Mouse (Mus musculus) liver, embryonic 14.5 days (tissue): ENCODE data around the gene Net1. TPM values are rescaled to one million over a fixed set of nuclear protein-coding genes. Genes with fewer than 3 reads are reported as not detected.
"Not testable (repeated sequence)": the region's sequence is repeated elsewhere in the genome, so short reads cannot be mapped to it uniquely, and the experiment has no call there.

Source experiments
- ATAC-seq: fragments of 200-750 bp; cut with Nextera tagmentation; 2 replicates; pipeline ENCODE4 v1.8.0; 2017; ENCODE audit warnings: moderate number of reproducible peaks, mild to moderate bottlenecking, moderate library complexity; ENCODE audit not compliant: insufficient read depth
- DNase-seq, 3 experiments: peaks; one replicate each; pipeline ENCODE4 v3.0.0-alpha.2; 2012 to 2013; ENCODE audit warnings: low read depth in 3 of 3, low spot score in 3 of 3
- H3K27ac ChIP-seq: fragments of 300-500 bp; sonication (generic); 2 replicates; pipeline ENCODE4 v1.5.1; 2014; ENCODE audit warnings: moderate library complexity, mild to moderate bottlenecking, control low read depth, inconsistent platforms
- H3K27me3 ChIP-seq: fragments of 300-500 bp; sonication (generic); 2 replicates; pipeline ENCODE4 v1.6.1; 2014; ENCODE audit warnings: mild to moderate bottlenecking, low read length, moderate library complexity; ENCODE audit not compliant: control insufficient read depth, insufficient read depth
- H3K36me3 ChIP-seq: fragments of 300-500 bp; sonication (generic); replicated peaks from 2 replicates; pipeline ENCODE4 v1.6.1; 2014; ENCODE audit warnings: low read depth; ENCODE audit not compliant: control insufficient read depth, insufficient read depth
- H3K4me1 ChIP-seq, 2 experiments: fragments of 200-500 bp in 1 of 2; fragments of 300-500 bp in 1 of 2; sonication (generic) in 1 of 2; replicated peaks; 2 replicates each; pipeline ENCODE4 v1.6.1; 2012 to 2014; ENCODE audit warnings: antibody characterized with exemption in 1 of 2, inconsistent platforms in 1 of 2, low read length in 1 of 2; ENCODE audit not compliant: control insufficient read depth in 2 of 2, insufficient read depth in 2 of 2
- H3K4me2 ChIP-seq: fragments of 300-500 bp; sonication (generic); 2 replicates; pipeline ENCODE4 v1.6.1; 2014; ENCODE audit warnings: low read depth, mild to moderate bottlenecking, control low read depth, moderate library complexity
- H3K4me3 ChIP-seq, 2 experiments: fragments of 200-500 bp in 1 of 2; fragments of 300-500 bp in 1 of 2; sonication (generic) in 1 of 2; 2 replicates each; pipeline ENCODE4 v1.5.1; 2012 to 2014; ENCODE audit warnings: low read depth in 2 of 2, low read length in 2 of 2, mild to moderate bottlenecking in 2 of 2, control low read depth in 1 of 2, inconsistent platforms in 1 of 2, moderate library complexity in 1 of 2; ENCODE audit not compliant: insufficient read depth in 1 of 2
- H3K9ac ChIP-seq: fragments of 300-500 bp; sonication (generic); replicated peaks from 2 replicates; pipeline ENCODE4 v1.6.1; 2014; ENCODE audit warnings: mild to moderate bottlenecking, control low read depth, moderate library complexity
- H3K9me3 ChIP-seq: fragments of 300-500 bp; sonication (generic); 2 replicates; pipeline ENCODE4 v1.6.1; 2016; ENCODE audit warnings: low read length, mixed read lengths; ENCODE audit not compliant: control insufficient read depth
- CTCF ChIP-seq: IDR thresholded peaks from 2 replicates; pipeline ENCODE4 v1.5.1; 2016; ENCODE audit warnings: antibody characterized with exemption, low read depth, control low read depth
- EP300 ChIP-seq: IDR thresholded peaks from 2 replicates; pipeline ENCODE4 v1.6.1; 2016; ENCODE audit warnings: antibody characterized with exemption, low read depth
- WGBS: fragments of 180-500 bp; shearing (Covaris S2); extraction: QIAGEN DNeasy Blood & Tissue Kit; methylation state at CpG from one replicate; pipeline ENCODE4 v1.1.7; 2014; ENCODE audit not compliant: insufficient replicate concordance; 5-methylcytosine and 5-hydroxymethylcytosine counted together
- polyA plus RNA-seq, 2 experiments: library from polyadenylated mRNA; depleted of rRNA in 1 of 2; stranded (reverse) in 1 of 2; unstranded in 1 of 2; fragments of >200 nt; fragmentation: Nextera tagmentation in 1 of 2; extraction: Ambion mirVana in 1 of 2; gene quantifications; 2 replicates each; pipeline versions ENCODE4 v1.2.1 to v1.2.3; 2012 to 2014

The Net1 gene
- polyA plus RNA-seq, 2 experiments = 23.5 to 39.4 TPM

DNA sequence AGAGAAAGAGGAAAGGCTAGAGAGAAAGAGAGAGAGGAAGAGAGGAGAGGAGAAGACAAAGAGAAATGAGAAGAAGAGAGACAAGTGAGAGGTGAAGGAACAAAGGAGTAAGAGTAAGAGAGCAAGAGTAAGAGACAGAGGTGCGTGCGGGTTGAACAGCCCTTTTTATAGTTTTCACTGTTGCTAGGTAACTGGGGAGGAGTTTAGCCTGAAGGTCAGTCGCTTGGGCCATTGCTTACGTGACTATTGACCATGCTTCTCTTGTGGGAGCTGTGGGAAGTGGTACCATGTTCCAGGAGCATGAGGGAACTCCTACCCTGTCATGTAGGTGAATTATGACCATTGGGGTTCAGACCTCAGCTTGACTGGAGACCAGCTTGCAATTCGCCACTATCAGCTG lies 7.7 kb downstream of the Net1 start:
- Histone ChIP-seq H3K9me3 (no peaks in the 10 kb centered on the region), H3K4me2 (no peak overlapping the region), H3K27me3 (no peaks in the 10 kb centered on the region), H3K4me1 (0 out of 4 replicates have a peak, but pooled peaks cover 0 to 3% of the 10 kb centered on the region in 2 experiments), H3K27ac (no peak overlapping the region), H3K4me3 (no peak overlapping the region), H3K9ac (no peak overlapping the region), H3K36me3 (peaks cover 3% of the 10 kb centered on the region)
- DNase-seq (no peak), ATAC-seq (no peak)
- no peak for TF ChIP-seq EP300
- no peak for TF ChIP-seq CTCF
- 84% methylated on average over 5 of the region's 5 CpGs for WGBS

DNA sequence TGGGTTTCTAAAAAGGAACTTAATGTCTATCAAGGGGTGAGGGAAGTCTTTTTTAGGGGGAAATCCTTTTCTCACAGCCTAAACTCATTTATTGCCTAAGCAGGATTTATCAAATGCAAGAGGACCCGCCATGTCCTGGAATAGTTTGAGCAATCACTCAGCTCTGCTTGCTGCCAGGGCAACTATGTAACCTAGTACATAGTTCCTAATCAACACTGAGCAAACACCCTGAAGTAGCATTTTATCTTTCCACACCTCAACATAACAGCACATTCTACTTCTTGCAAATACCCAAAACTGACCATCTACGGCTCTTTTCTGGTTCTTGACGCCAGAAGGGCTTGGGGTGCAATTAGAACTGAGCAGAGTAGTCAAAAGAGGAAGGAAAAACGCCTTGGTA lies 9.8 kb downstream of the Net1 start:
- no peak overlapping the region for H3K4me2 ChIP-seq
- DNase-seq (no peak), ATAC-seq (no peak)
- 0 out of 4 replicates have a peak, but pooled peaks cover 0 to 3% of the 10 kb centered on the region in 2 experiments for H3K4me1 ChIP-seq
- H3K9me3 ChIP-seq = no peaks in the 10 kb centered on the region
- H3K36me3 ChIP-seq = peaks cover 3% of the 10 kb centered on the region; the same call in 1 of the 2 replicates
- H3K4me3 ChIP-seq = no peak overlapping the region
- TF ChIP-seq EP300 (no peak), CTCF (no peak)
- 55% methylated on average over 4 of the region's 4 CpGs for WGBS
- no peak overlapping the region for H3K9ac ChIP-seq
- H3K27me3 ChIP-seq = no peaks in the 10 kb centered on the region
- H3K27ac ChIP-seq = no peak overlapping the region

DNA sequence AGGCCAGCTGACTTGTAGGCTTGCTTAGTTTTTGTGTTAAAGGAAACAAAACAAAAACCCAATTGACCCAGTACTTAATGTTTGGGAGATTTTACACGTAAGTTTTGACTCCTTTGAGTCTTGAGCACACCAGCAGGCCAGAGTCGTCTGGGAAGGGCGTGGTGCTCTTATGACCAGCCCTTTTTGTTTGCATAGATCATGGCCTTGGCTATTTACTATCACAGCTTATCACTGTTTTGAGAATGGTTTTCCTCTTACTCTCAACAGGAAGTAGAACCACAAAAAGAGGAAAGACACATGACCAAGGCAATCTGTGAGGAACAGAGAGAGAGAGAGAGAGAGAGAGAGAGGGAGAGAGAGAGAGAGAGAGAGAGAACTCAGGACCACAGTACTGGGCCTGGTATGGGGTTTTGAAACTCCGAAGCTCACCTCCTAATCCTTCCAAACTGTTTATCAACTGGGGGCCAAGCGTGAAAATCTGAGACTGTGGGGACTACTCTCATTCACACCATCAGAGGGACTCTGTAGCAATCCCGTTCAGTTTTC lies 10.8 kb downstream of the Net1 start:
- no peak for DNase-seq
- 54% methylated on average over 6 of the region's 6 CpGs for WGBS
- Histone ChIP-seq H3K9me3 (no peaks in the 10 kb centered on the region), H3K4me2 (no peak overlapping the region), H3K4me3 (no peak overlapping the region), H3K4me1 (0 out of 4 replicates have a peak, but pooled peaks cover 0 to 3% of the 10 kb centered on the region in 2 experiments), H3K36me3 (no peaks in the 10 kb centered on the region; the same call in 1 of the 2 replicates), H3K9ac (no peak overlapping the region), H3K27ac (no peak overlapping the region), H3K27me3 (no peaks in the 10 kb centered on the region)
- ATAC-seq = no peak
- TF ChIP-seq EP300 = no peak
- no peak for TF ChIP-seq CTCF

DNA sequence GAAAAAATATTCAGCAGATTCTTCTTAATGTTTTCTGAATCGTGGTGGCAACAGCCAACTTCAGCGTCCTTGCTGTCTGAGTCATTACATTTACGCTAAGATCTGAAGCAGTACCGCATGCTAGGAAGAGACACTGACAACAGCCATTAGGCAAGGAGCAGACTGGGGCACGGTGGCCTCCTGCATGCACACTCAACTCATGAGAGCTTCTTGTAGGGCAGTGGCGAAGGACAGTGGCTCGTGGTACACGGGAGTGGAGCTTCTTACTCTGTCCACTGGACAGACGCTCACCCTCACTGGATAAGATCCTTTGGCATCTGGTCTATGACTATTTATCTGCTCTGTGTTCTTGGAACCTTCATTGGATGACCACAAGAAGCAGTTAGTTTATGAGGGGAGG lies 18.7 kb downstream of the Net1 start:
- Histone ChIP-seq H3K9ac (no peak overlapping the region), H3K27me3 (no peaks in the 10 kb centered on the region), H3K36me3 (no peaks in the 10 kb centered on the region; the same call in 1 of the 2 replicates), H3K4me3 (no peak overlapping the region), H3K27ac (no peak overlapping the region), H3K4me1 (peaks cover 5 to 6% of the 10 kb centered on the region in 2 experiments; a peak in 3 of 4 replicates), H3K4me2 (no peak overlapping the region), H3K9me3 (no peaks in the 10 kb centered on the region)
- no peak for TF ChIP-seq EP300
- ATAC-seq = no peak
- 85% methylated on average over 9 of the region's 9 CpGs for WGBS
- no peak for DNase-seq

DNA sequence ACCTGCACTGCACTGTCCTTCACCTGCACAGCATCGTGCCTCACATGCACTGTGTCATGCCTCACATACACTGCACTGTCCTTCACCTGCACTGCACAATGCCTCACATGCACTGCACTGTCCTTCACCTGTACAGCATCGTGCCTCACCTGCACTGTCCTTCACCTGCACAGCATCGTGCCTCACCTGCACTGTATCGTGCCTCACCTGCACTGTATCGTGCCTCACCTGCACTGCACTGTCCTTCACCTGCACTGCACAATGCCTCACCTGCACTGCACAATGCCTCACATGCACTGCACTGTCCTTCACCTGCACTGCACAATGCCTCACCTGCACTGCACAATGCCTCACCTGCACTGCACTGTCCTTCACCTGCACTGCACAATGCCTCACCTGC lies 19.8 kb downstream of the Net1 start:
- not testable (repeated sequence) for ATAC-seq, H3K36me3 ChIP-seq, H3K27me3 ChIP-seq, DNase-seq, H3K4me2 ChIP-seq, H3K4me3 ChIP-seq, H3K27ac ChIP-seq, H3K9ac ChIP-seq, H3K9me3 ChIP-seq
- H3K4me1 ChIP-seq = peaks cover 9 to 11% of the 10 kb centered on the region in 2 experiments; a peak in 3 of 4 replicates
- 84% methylated on average over 5 of the region's 5 CpGs for WGBS
